Mouse (Mus musculus) heart, adult 2 months (tissue): ENCODE measurements around the gene Ip6k1.

Source experiments
- CTCF ChIP-seq: fragments of 200-600 bp; IDR thresholded peaks from 2 replicates; pipeline ENCODE4 v1.8.1; 2022; ENCODE audit warnings: antibody characterized with exemption, mild to moderate bottlenecking, moderate library complexity
- EP300 ChIP-seq: fragments of 200-500 bp; IDR thresholded peaks from 2 replicates; pipeline ENCODE4 v1.6.1; 2011; ENCODE audit warnings: low read depth, low read length, control low read depth; ENCODE audit not compliant: insufficient read depth
- POLR2A ChIP-seq: fragments of 200-500 bp; IDR thresholded peaks from 2 replicates; pipeline ENCODE4 v1.6.1; 2011; ENCODE audit warnings: mild to moderate bottlenecking, low read depth, low read length, control low read depth; ENCODE audit not compliant: insufficient read depth

DNA sequence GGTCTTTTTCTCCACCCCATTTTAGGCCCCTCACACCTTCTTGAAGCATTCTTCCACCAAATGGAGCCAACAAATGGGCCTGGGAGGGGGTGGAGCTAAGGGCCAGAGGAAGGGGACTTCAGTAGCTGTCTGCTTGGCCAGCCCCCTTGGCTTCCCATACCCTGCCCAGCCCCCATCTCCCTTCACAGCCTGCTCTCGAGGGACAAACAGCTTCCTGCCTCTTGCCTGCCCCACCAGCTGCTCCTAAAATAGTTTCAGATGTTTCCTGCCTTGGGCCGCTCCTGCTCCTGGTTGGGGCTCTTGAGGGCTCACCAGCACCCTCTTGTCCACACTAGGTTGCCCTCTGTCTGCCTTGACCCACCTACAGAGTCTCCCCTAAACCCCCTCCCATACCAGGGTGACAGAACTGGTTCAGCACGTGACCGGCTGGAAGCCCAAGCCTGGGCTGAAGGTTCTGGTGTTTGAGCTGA, 18.8 kb upstream of the Ip6k1 start:
- TF ChIP-seq CTCF (no peak), POLR2A (peak; percentile 87), EP300 (peak; percentile 99)
